Mouse (Mus musculus) kidney, embryonic 14.5 days (tissue): Measurements from ENCODE around the gene Hist1h2an. TPM values are rescaled to one million over a fixed set of nuclear protein-coding genes. Genes with fewer than 3 reads are reported as not detected.
"Not testable (repeated sequence)": the region's sequence is repeated elsewhere in the genome, so short reads cannot be mapped to it uniquely, and the experiment has no call there.

Source experiments
- ATAC-seq: fragments of 200-750 bp; cut with Nextera tagmentation; 2 replicates; pipeline ENCODE4 v1.8.0; 2017; ENCODE audit warnings: moderate number of reproducible peaks, mild to moderate bottlenecking, moderate TSS enrichment, moderate library complexity; ENCODE audit not compliant: low FRiP score, low TSS enrichment
- H3K27ac ChIP-seq: fragments of 300-500 bp; sonication (generic); 2 replicates; pipeline ENCODE4 v1.5.1; 2014; ENCODE audit warnings: low read depth, mild to moderate bottlenecking, low read length, moderate library complexity, mixed read lengths
- H3K27me3 ChIP-seq: fragments of 300-500 bp; sonication (generic); 2 replicates; pipeline ENCODE4 v1.6.1; 2014; ENCODE audit warnings: mild to moderate bottlenecking, low read length; ENCODE audit not compliant: control insufficient read depth, insufficient read depth
- H3K36me3 ChIP-seq: fragments of 300-500 bp; sonication (generic); 2 replicates; pipeline ENCODE4 v1.6.1; 2014; ENCODE audit warnings: low read length, mixed read lengths; ENCODE audit not compliant: control insufficient read depth, insufficient read depth
- H3K4me1 ChIP-seq: fragments of 300-500 bp; sonication (generic); 2 replicates; pipeline ENCODE4 v1.6.1; 2014; ENCODE audit warnings: low read length, mixed read lengths; ENCODE audit not compliant: control insufficient read depth, insufficient read depth
- H3K4me2 ChIP-seq: fragments of 300-500 bp; sonication (generic); replicated peaks from 2 replicates; pipeline ENCODE4 v1.6.1; 2014; ENCODE audit warnings: low read depth, mild to moderate bottlenecking, low read length
- H3K4me3 ChIP-seq: fragments of 300-500 bp; sonication (generic); 2 replicates; pipeline ENCODE4 v1.5.1; 2014; ENCODE audit warnings: mild to moderate bottlenecking, low read length
- H3K9ac ChIP-seq: fragments of 300-500 bp; sonication (generic); 2 replicates; pipeline ENCODE4 v1.6.1; 2014; ENCODE audit warnings: low read depth, mild to moderate bottlenecking, low read length, moderate library complexity
- H3K9me3 ChIP-seq: fragments of 300-500 bp; sonication (generic); 2 replicates; pipeline ENCODE4 v1.6.1; 2016; ENCODE audit warnings: low read length; ENCODE audit not compliant: control insufficient read depth
- WGBS: fragments of 180-500 bp; shearing (Covaris S2); extraction: QIAGEN DNeasy Blood & Tissue Kit; methylation state at CpG from one replicate; pipeline ENCODE4 v1.1.7; 2014; 5-methylcytosine and 5-hydroxymethylcytosine counted together
- microRNA-seq: library from miRNA; unstranded; fragments of <30 nt; microRNA quantifications from one replicate; pipeline ENCODE4, GENCODE M21; 2016
- polyA plus RNA-seq: library from polyadenylated mRNA; unstranded; fragments of >200 nt; fragmentation: Nextera tagmentation; extraction: Ambion mirVana; gene quantifications from 2 replicates; pipeline ENCODE4 v1.2.1, GENCODE M21; 2014

The Hist1h2an gene
- polyA plus RNA-seq, 1 experiment from 2014 or later, result 11.0 TPM

- not testable (repeated sequence) for H3K36me3 ChIP-seq, H3K27me3 ChIP-seq, H3K9me3 ChIP-seq
- Histone ChIP-seq H3K27ac (peak within 1 kb of the TSS; percentile 96), H3K9ac (peak within 1 kb of the TSS; percentile 77), H3K4me2 (peak within 1 kb of the TSS; percentile 74), H3K4me3 (peak within 1 kb of the TSS; percentile 63), H3K4me1 (peaks cover 16% of the 10 kb centered on the region)
- under 1% methylated on average over 43 of the region's 56 CpGs for WGBS
- peak; percentile 89 for ATAC-seq
Measured at GRCm38 (mm10) chr13:21750159-21751017, 36.6 kb downstream of the Hist1h2an start, which contains the start of gene Hist1h4k. TSS of gene Hist1h4k (minus strand) at chr13:21750505.

DNA sequence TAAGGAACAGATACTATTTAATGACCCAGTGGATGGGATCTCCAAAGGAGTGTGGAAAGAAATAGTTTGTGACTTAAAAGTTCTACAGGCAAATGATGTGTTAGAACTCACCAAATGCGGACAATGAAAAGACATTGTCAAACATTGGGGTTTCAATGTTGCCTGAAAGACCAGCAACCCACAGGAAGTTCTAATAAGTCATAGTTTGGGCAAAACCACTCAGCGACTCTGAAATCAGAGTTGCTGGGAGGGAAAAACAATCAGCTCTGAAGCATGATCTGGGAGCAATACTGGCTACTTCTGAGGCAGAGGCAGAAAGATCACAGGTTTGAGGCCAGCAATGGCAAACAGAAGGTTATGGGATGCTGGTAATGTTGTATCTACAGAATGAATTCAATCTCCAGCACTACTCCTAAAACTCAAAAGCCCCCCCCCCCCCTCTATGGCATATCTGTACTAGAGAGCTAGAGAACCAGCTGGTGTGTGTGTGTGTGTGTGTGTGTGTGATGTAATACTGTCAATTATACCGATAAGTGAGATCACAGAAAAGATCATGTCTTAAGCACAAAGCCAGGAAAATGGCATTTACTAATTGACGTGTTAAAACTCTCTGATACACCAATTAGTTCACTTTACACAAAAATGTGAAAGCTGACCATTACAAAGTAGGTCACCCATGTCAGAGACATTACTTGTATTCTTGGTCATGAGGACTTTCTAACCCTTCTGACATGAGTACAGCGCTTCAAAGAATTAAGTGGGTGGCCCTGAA lies 37.4 kb downstream of the Hist1h2an start:
- H3K4me3 ChIP-seq, result peak overlapping the region; percentile 63
- peak overlapping the region; percentile 77 for H3K9ac ChIP-seq
- H3K27me3 ChIP-seq, result no peaks in the 10 kb centered on the region
- peak overlapping the region; percentile 74 for H3K4me2 ChIP-seq
- 7% methylated on average over 5 of the region's 5 CpGs for WGBS
- H3K27ac ChIP-seq, result peak overlapping the region; percentile 96
- no peaks in the 10 kb centered on the region for H3K36me3 ChIP-seq
- H3K9me3 ChIP-seq, result no peaks in the 10 kb centered on the region
- ATAC-seq, result no peak
- H3K4me1 ChIP-seq, result peaks cover 16% of the 10 kb centered on the region

GRCm38 (mm10) chr13:21745006-21745405 lies 42.0 kb downstream of the Hist1h2an start:
- no peak overlapping the region for H3K4me3 ChIP-seq
- no peaks in the 10 kb centered on the region for H3K36me3 ChIP-seq
- no peaks in the 10 kb centered on the region for H3K27me3 ChIP-seq
- 73% methylated on average over 1 of the region's 1 CpGs for WGBS
- peaks cover 6% of the 10 kb centered on the region; the same call in 1 of the 2 replicates for H3K4me1 ChIP-seq
- no peak overlapping the region for H3K4me2 ChIP-seq
- H3K27ac ChIP-seq, result no peak overlapping the region
- H3K9ac ChIP-seq, result no peak overlapping the region
- no peak for ATAC-seq
- H3K9me3 ChIP-seq, result no peaks in the 10 kb centered on the region

Small RNAs within 50 kb of the gene (microRNA-seq; reads per million reads assigned to microRNA genes)
- gene Gm19658 (not detected), gene Gm44346 (not detected), gene Gm44454 (not detected), gene Gm44466 (not detected)

Other genes with a start within 250 kb of the Hist1h2an start
- 0.18 and 0.20 TPM in 2 replicates for gene Olfr1366, start 244.4 kb downstream of the Hist1h2an start, polyA plus RNA-seq
- 0.05 TPM in 1 of 2 replicates, not detected in the other for gene Olfr1535, start 227.3 kb downstream of the Hist1h2an start, polyA plus RNA-seq
- not detected in 2 replicates for gene Olfr1364, start 205.5 kb downstream of the Hist1h2an start, polyA plus RNA-seq
- not detected in 2 replicates for gene Olfr1362, start 173.2 kb downstream of the Hist1h2an start, polyA plus RNA-seq
- gene Olfr11, start 144.7 kb downstream of the Hist1h2an start, polyA plus RNA-seq, result 0.07 TPM in 1 of 2 replicates, not detected in the other
- not detected in 2 replicates for gene Olfr1361, start 123.8 kb downstream of the Hist1h2an start, polyA plus RNA-seq
- gene Olfr1360, start 109.8 kb downstream of the Hist1h2an start, polyA plus RNA-seq, result not detected in 2 replicates
- gene Olfr1359, start 89.1 kb downstream of the Hist1h2an start, polyA plus RNA-seq, result not detected in 2 replicates
- gene Hist1h2bl, start 71.1 kb downstream of the Hist1h2an start, polyA plus RNA-seq, result 3.3 and 5.5 TPM in 2 replicates
- gene Hist1h2ai, start 70.8 kb downstream of the Hist1h2an start, polyA plus RNA-seq, result 28.1 and 88.2 TPM in 2 replicates
- 11.7 and 35.9 TPM in 2 replicates for gene Hist1h3h, start 69.6 kb downstream of the Hist1h2an start, polyA plus RNA-seq
- 6.8 and 12.6 TPM in 2 replicates for gene Hist1h2bm, start 65.2 kb downstream of the Hist1h2an start, polyA plus RNA-seq
- 2.4 and 2.6 TPM in 2 replicates for gene Hist1h4j, start 52.2 kb downstream of the Hist1h2an start, polyA plus RNA-seq
- gene Hist1h4k, start 36.7 kb downstream of the Hist1h2an start, polyA plus RNA-seq, result 2.9 and 7.8 TPM in 2 replicates
- gene Hist1h2ak, start 33.4 kb downstream of the Hist1h2an start, polyA plus RNA-seq, result 18.5 and 21.7 TPM in 2 replicates
- gene Hist1h2bn, start 33.1 kb downstream of the Hist1h2an start, polyA plus RNA-seq, result 2.0 and 11.0 TPM in 2 replicates
- 18.8 and 27.0 TPM in 2 replicates for gene Hist1h1b, start 6.6 kb downstream of the Hist1h2an start, polyA plus RNA-seq
- gene Hist1h3i, start 3.8 kb downstream of the Hist1h2an start, polyA plus RNA-seq, result 212 and 289 TPM in 2 replicates
- gene Hist1h2bp, start 243 bp upstream of the Hist1h2an start, polyA plus RNA-seq, result 1.9 and 4.3 TPM in 2 replicates
- gene Hist1h2bq, start 23.0 kb upstream of the Hist1h2an start, polyA plus RNA-seq, result 25.4 and 40.2 TPM in 2 replicates
- gene Hist1h2ao, start 23.2 kb upstream of the Hist1h2an start, polyA plus RNA-seq, result 2.5 TPM in 1 of 2 replicates, not detected in the other
- gene Hist1h4m, start 24.5 kb upstream of the Hist1h2an start, polyA plus RNA-seq, result not detected in 2 replicates
- 23.1 and 41.1 TPM in 2 replicates for gene Hist1h4n, start 45.0 kb upstream of the Hist1h2an start, polyA plus RNA-seq
- 4,540 and 6,439 TPM in 2 replicates for gene Hist1h2ap, start 46.3 kb upstream of the Hist1h2an start, polyA plus RNA-seq
- 27.1 and 42.5 TPM in 2 replicates for gene Hist1h2br, start 46.5 kb upstream of the Hist1h2an start, polyA plus RNA-seq
- 15.5 and 17.9 TPM in 2 replicates for gene Zfp184, start 157.9 kb upstream of the Hist1h2an start, polyA plus RNA-seq
- gene Pom121l2, start 194.0 kb upstream of the Hist1h2an start, polyA plus RNA-seq, result 0.36 TPM in 1 of 2 replicates, not detected in the other
- not detected in 2 replicates for gene Prss16, start 222.5 kb upstream of the Hist1h2an start, polyA plus RNA-seq
- gene Hist1h2ah, start 248.3 kb upstream of the Hist1h2an start, polyA plus RNA-seq, result 8.6 and 14.9 TPM in 2 replicates
- 14.1 and 26.0 TPM in 2 replicates for gene Hist1h2bk, start 248.7 kb upstream of the Hist1h2an start, polyA plus RNA-seq